Mouse (Mus musculus) cerebellum, adult (tissue): Measurements from ENCODE around the gene Intu.

Source experiments
- ATAC-seq: cut with Nextera tagmentation; 2 replicates; pipeline ENCODE4 v1.9.2; 2017; ENCODE audit warnings: mild to moderate bottlenecking, moderate library complexity, mixed read lengths; ENCODE audit not compliant: insufficient number of reproducible peaks, low FRiP score, low TSS enrichment

The Intu gene

DNA sequence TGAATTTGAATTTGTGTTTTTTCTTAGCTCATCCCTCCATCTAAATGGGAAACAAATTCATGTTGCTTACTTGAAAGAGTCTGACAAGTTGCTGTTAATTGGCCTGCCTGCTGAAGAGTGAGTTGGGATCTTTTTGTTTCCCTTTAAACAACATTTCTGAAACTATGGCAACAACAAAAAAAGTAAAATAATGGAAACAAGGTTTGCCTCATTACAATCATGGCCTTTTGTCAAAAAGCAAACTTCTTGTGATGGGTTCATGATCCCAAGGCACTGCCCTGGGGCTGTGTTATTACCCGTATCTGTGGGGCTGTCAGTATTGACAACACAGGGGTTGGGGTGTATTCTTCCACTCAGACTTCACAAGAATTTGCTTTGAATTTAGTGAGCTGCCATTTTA, 147.8 kb downstream of the Intu start:
- ATAC-seq, result no peak

DNA sequence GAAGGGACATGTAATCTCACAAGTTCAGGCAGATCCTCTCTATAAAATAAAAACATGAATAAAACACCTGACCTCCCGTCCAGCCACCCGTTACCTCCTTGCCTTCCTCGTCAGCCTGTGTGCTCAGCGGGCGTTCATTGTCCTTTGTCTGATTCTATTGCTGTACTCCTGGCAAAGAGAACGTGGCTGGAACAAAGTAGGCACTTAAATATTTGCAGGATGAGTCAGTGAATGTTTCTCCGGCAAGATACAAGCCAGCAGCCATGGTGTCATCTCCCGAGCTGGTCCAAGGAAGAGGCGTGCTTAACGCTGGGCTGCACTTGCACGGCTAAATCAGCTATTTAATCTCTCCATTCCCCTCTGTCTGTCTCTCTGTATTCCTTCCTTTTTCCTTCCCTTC, 151.3 kb downstream of the Intu start:
- ATAC-seq, result no peak

DNA sequence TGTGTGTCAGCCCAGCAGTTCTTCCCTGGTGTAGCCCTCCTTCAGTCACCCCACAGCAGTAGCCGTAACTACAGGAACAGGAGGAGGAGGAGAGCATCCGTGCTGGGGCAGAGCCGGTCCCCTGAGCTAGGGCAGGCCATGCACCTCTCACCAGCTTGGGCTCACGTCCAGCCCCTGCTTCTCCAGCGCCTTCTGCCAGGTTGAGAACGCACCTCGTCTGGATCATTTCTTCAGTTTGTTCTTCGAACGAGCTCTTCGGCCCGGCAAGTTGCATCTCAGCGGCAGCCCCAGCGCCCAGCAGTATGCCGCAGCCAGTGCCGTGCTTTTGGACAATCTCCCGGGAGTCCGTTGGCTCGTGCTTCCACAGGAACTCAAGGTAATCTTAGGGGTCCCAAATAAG, 152.1 kb downstream of the Intu start:
- peak; percentile 75 for ATAC-seq

DNA sequence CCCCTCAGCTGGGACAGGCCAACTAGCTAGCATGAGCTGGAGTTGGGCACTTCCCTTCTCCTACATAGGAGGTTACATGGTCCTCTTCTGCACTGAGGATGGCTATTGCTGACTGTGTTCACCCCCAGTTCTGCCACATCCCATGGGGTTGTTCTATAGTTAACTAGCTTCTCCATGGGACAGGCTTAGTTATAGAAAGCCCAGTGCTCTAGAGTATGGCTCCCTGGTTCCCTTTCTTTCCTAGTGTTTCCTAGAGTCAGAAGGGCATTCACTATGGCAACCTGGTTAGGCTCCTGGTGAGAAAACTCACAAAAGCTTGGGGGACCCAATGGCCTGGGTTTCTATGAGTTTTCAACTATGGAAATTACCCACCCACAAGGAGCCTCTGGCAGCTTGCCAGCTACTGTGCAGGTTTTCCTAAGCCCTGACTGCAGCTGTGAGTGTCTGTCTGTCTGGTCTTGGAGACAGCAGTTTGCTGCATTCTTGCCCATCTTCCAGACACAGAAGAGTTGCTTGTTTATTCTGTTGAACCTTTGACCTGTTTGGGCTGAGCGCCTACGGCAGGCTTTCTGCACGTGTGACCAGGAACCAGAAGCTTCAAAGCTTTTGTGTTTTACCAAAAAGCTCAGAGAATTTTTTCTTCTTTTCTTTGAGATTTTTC, 154.9 kb downstream of the Intu start:
- no peak for ATAC-seq

DNA sequence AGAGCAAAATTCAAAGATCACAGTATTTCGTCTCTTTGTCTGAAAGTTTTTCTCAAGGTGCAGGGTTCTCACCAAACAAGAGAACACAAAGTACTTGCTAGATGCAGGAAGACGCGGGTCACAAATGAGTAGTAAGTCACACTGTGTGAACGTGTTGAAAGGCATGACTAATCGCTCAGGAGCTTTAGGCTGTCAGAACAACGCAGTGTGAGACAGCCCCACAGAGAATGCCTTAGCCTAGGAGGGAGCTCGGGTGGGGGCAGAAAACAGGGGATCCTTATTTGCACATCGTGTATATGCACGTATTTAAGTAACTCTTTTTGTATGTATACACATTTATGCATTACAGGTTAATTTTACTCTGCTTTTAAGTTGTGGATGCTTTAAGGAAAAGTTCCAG, 155.8 kb downstream of the Intu start:
- ATAC-seq, result no peak

DNA sequence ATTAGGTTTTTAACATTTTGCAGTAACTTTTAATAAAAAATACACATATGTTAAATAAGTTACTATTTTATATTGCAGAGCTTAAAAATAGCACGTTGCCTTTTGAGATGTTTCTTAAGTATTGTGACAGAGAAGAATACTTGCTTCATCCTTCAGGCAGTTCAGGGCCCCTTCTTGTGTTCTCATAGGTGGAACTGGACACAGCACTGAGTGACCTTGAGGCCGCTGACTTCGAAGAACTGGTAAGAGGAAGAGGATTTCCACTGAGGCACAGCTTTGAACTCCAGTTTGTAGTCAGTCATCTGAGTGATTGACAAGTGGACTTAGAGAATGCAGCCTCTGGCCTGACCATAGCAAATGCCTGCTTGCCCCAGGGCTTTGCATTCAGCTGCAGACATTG, 156.5 kb downstream of the Intu start:
- ATAC-seq, result no peak

DNA sequence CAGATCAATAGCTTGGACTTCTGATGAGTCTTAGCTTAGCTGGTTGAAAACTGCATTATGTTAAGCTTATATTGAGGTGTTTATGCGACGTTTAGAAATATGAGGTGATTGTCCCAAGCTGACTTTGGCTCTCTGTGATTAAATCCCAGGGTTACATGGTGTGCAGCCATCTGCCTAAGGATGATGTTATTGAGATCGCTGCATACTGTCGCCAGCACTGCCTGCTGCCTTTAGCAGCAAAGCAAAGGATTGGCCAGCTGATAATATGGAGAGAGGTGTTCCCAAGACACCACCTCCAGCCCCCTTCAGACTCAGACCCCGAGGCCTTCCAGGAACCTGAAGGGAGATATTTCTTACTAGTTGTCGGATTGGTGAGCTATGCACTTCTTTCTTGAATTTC, 160.5 kb downstream of the Intu start:
- peak; percentile 90 for ATAC-seq

DNA sequence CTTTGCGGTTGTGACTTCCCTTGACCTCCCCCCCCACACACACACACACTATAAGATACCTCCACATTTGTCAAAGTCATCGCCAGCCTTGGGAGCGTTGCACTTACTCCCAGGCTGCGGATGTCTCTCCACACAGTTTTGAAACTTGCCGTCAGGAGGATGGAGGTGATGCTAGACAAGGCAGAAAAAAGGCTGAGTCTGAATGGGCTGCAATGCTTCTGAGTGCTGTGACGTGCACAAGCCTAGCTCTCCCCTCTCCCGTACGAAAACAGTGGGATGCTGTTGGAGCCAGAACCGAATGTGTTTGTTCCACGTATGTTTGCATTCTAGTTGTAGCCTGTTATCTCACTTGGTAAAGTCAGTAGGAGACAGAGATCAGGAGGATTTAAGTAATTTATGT, 162.3 kb downstream of the Intu start:
- no peak for ATAC-seq

DNA sequence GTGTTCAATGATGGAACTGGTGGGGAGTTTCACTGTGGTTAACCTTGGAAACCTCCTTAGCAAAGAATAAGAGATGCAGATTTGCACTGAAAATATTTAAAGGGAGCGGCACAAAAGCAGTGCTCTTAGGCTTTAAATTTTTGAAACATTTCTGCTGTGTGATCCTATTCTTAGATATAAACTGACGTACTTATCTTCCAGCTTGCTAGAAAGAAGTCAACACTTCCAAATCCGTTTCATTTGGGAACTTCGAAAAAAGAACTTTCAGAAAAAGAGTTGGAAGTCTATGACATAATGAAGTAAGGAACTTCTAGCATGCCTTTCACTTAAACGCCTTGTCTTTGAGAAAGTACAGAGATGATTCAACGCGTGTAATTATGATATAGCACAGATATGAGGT, 162.9 kb downstream of the Intu start:
- no peak for ATAC-seq

DNA sequence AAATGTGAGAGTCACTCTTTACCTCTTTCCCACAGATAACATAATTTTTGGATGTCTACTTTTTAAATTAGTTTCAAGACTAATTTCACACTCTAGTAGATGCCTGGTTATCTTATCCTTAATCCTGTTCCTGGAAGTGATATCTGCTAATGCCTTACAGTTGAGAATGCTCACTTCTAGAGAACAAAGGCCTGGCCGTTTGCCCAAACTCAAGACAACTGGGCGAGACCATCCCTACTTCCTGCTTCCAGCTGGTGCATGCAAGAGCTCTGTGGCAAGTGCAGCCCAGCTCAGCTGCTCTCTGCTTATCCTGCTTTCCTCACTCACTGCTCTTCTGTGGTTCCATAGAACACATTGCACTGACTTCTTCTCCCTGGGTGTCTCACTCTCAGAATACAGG, 163.4 kb downstream of the Intu start:
- no peak for ATAC-seq

DNA sequence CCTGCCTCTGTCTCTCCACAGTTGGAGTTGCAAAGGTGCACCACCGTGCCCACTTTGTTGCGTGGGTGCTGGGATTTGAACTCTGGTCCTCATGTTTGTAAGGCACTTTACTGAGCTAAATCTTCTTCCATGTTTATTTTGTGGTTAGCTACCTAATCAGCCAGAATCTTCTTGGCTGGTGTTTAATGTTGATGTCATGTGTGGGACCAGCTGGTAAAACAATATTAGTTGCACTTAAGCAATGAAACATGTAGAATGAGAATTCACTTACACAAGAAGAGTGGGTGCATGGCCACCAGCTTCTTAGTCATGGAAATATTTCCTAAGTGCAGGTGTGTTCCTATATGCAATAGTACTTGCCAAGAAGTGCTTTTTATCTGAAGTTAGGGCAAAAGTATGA, 164.1 kb downstream of the Intu start:
- ATAC-seq, result no peak

DNA sequence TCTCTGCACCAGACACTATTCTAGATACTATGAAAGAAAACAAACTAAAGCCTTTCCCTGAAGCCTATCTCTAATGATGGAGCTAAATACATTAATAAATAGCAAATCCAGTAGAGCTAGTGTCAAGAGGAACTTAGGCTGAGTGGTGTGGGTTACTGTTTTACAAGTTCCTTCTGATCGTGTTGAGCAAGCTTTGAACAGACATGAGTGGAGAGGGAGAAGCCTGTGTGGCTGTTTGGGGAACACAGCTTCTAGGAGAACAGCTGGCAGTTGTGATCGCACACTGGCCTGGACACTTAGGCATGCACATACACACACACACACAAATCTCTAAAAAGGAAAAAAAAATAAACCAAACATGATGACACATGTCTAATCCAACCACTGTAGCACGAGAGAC, 167.7 kb downstream of the Intu start:
- no peak for ATAC-seq

DNA sequence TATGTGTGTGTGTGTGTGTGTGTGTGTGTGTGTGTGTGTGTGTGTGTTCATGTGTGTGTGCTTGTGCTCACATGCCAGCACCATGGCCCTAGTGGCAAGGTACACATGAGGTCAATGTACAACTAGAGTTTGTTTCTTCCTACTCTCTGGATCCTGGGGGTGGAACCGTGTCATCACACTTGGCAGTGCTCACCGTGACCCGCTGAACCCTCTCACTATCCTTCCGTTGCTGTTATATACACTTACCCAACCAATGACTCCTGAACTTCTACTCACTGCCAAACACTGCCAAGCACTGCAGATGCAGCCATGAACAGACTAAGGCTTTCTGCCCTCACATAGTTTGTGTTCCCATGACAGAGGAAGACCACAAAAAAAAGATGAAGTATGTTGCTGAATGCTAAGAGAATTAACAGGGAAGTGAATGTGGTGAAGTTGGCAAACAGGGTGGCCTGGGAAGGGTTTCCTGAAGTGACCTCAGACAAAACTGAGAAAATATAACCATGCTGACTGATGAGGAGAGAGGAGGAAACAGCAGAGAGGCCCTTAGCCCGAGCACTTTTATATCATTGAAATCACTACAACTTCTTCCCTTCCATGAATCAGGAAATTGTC, 173.8 kb downstream of the Intu start:
- no peak for ATAC-seq

DNA sequence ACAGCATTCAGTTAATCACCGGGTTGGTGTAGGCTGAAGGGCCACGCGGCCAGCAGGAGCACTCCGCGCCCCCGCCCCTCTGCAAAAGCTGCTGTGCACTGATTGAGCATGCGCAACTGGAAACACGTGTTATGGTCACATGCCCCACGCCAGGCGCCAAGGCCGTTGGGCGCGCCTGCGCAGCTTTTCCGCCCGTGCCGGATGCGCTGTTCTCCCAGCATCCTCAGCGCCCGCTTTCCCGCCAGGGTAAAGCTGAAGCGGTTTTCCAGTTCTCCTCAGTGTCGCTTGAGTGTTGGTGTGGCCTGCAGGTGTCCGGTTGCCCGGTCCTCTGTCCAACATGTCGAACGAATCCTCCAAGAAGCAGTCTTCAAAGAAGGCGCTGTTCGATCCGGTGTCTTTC, 177.6 kb downstream of the Intu start, which contains the start of gene Slc25a31:
Gene Slc25a31, plus strand, starts transcription at position 201 of the 400 bp plus-strand sequence.
- ATAC-seq, result no peak

DNA sequence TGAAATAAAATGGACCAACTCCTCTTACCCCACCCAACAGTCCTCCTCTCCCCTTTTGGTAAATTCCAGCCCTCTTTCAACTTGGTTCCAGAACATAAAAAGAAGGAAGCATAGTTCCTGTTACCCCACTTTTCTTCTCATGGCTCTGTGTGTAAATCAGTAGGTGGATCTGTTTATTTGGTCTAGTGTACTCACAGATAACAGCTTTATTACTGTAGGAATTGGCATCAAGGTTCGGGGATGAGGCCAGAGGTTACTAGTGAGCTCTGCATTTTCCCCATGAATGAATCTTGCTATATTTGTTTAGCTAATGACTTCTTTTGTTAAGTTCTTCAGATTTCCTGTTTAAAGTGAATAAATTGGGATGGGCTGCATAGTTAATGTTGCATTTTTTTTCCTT, 185.0 kb downstream of the Intu start:
- no peak for ATAC-seq

DNA sequence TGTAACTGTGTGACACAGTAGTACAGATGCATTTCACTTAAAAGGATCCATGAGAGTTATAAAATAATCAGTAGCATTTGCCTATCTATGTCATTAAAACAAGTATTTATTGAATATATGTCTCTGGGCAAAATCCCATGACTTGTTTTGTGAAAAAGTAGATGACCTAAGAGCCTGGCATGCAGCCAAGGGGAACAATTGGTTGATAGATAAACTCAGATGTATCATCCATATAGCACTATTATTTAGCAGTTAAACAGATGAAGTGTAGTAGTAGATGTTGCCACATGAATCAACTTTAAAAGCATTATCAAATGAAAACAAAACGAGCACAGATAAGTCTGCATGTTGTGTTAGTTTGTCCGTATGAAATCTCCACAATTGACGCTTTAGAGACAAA, 187.9 kb downstream of the Intu start:
- ATAC-seq, result no peak

DNA sequence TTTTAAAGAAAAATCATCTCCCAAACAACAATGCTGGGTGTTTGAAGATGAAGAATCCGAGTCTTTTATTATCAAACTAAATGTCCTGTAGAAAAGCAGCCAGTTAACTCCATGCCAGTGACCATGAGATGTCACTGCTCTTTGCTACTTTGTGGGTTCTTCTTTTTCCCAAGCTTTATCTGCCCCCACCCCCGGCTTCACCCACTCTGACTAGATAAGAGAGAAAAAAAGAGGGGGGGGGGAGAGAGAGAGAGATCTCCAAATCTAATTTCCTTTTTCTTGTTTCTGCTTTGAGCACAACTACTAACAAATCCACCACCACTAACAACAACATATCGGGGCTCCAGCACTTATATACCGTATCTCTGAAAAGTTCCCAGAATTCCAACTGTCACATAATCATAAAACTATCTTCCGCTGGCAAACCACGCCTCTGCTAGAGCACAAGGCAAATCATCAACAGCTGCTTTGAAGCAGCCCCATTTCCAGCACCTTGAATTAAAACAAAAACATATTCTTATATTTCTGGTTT, 207.4 kb downstream of the Intu start:
- ATAC-seq, result no peak

DNA sequence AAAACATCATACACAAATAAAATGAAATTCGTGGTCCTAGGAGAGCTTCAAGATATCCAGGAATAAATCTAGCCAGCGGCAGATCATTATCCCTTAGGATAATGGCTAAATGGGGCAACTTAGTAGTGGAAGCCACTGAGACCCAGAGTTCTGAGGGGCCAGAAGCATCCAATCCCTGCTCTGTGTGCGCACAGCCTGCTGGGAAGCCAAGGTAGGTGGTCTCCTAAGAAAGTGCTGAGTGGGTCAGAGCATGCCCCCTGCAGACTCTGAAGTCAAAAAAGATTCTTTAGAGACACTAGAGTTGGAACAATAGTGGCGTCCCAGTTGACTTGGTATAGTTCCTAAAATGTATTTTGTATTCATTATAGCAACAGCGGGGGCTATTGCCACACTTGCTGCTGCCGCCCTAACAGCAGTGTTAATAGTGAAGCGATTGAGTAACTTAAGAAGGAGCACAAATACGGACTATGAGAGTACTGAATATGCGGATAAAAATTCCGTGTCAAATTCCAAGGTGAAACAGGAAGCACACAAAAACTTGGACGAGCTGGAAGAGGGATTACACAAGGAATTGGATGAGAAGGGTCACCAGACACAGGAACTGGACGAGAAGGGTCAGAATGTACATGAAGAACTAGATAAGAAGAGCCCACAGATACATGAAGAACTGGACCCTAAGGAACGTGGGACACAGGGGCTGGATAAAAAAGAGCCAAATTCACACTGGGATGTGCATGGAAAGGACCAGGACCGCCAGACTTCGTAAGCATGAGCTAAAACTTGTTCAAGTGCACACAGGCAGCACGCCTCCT, 213.1 kb downstream of the Intu start, which contains the start of gene Hspa4l:
Gene Hspa4l, plus strand, starts transcription at position 472 of the 812 bp plus-strand sequence.
- ATAC-seq, result no peak

DNA sequence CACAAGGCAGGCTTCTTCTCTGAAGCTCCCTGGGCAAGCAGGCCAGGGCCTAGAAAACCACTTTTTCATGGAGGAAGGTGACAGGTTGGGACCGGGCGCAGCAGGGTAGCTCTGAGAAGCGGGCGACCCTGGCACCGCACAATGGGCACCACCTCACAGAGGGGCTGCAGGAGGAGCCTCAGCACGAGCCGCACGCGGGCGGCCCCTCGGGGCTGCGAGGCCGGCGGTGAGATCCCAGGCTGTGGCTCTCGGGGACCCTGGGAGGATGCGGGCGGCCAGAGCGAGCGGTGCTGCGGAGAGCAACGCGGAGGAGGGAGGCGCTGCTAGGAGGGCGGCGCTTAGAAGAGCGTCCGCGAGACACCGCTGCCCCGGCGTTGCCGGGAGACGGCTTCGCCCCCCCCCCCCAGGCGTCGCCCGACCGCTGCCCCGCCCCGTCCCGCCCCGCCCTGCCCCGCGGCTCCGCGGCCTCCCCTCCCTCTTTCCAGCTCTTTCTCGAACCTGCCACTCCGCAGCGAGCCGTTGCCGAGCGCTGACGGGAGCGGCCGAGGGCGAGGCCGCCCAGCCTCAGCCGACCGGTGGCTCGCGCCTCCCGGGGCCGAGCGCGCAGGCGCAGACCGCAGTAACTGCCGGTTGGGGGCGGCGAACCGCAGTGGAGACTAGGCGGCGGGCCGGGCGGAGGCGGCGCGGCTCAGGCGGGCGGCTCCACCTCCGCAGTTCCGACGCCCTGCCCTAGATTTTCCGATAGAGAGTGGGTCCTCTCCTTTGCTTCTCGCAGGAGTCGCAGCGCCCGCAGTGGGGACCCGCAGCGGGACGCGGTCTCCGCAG, 214.0 kb downstream of the Intu start:
- ATAC-seq, result peak; percentile 88
